Mouse (Mus musculus): ENCODE measurements around the gene Nasp. TPM values are rescaled to one million over a fixed set of nuclear protein-coding genes. Genes with fewer than 3 reads are reported as not detected.

Gene Nasp
- polyA plus RNA-seq (2015; fragmentation: Illumina TruSeq; extraction: RNeasy Lipid Tissue Mini Kit (QIAGEN cat#74804); ENCODE audit: insufficient read depth, low read depth, low replicate concordance): 8.2 TPM

DNA sequence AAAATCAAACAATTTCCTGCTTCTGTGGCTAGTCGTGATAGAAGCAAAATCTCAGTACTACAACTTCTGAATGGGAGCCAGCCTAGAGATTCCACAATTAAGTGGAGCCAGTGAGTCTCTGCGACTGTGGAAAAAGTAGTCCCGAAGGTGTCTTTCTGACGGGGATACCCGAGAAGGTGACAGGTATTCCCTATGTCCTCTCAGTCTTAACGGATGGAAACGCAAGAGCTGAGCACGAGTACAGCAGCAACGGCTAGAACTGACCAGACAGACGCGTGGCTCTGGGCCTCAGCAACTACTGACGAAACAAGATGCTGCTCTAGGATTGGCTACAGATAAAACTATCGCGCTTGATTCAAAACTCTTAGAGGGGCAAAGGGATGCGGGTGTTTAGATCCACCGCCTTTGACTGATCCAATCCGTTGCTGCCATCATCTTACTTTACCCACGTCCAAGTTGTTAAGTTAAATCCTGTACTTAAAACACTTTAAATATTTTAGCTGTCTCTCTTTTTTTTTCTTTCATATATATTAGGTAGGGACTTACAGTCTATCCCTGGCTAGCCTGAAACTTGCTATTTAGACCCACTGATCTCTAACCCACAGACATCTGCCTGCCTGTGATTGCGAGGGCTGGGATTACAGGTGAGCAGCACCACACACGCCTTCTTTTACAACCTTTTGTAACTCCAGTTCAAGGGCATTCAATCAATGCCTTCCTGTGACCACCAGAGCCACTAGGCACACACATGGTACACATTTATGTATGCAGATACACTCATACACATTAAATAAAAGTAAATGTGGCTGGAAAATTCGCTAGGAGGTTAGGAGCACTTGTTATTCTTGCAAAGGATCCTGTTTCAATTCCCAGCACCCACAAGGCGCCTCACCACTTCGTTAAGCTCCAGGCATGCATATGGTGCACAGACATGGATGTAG lies at the start of gene Nasp:
Nasp (minus strand) TSS at position 220 of the 941 bp plus-strand sequence.

DNA sequence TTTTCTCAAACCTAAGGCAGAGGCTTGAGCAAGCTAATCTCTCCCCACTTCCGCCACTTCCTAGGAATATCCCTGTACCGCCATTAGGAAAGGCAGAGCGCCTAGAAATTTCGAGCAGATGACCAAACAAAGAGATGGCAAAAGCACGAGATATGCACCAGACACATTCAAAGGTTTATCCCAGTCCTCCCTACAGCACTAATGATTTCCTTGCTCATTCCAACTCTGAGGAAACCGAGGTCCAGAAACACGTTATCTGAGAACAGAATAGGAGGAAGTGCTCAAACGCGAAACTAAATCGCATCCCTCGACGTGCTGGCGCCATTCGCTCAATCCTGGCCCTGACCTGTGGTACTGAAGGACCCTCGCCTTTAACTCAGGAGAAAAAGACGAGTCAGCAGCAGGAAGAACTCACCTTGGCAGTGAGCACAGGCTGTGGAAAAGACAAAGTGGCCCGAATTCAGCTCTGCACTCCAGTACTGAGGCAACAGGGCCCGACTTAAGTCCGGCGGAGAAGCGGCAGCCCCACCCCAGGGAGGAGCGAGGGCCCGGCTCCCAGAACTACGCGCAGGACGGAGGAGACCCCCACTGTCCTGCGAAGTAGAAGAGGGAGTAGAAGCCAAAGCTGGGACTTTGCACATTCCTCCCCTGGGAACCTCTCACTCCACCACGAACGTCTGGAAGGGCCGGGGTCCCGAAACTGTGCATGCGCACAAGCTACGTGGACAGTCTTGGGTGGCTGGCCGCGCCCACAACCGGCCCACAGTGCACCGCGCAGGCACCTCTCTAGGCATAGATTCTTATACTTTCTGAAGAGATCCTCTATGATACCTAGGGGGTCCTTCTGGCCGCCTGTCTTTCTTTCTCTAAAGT lies 23.4 kb upstream of the Nasp start, which contains the start of gene Akr1a1:
Akr1a1 (minus strand) TSS at position 757 of the 873 bp plus-strand sequence.

DNA sequence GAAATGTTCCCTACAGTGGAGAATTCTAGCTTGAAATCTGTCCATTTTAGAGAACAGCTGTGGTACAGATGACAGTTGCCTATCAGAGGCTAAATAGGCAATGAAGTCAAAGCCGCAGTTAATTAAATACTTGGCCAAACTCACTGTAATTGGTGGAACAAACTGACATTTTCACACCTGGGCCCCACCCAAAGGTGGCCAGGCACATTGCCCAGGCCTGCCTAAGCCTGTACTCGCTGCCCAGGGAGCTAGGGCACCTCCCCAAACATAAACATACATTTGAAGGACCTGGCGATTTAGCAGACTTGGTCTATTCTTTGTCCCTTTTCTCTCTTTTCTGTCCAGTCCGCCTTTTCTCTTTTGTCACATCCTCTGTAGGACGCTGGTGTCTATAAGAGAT lies 31.4 kb downstream of the Nasp start, which contains the start of gene Ccdc17:
Ccdc17 (plus strand) TSS at position 276 of the 400 bp plus-strand sequence.

GRCm38 (mm10) chr4:116557306-116558121 lies 70.2 kb downstream of the Nasp start, which contains the start of gene Gpbp1l1:
TSS of gene Gpbp1l1 (plus strand) at chr4:116557658.

GRCm38 (mm10) chr4:116555413-116556300 lies 72.1 kb downstream of the Nasp start, which contains the start of gene Tmem69:
TSS of gene Tmem69 (minus strand) at chr4:116555936.

Other genes with a start within 250 kb of the Nasp start
- 6.4 TPM for gene Mast2, start 163.8 kb downstream of the Nasp start, polyA plus RNA-seq (2015; fragmentation: Illumina TruSeq; extraction: RNeasy Lipid Tissue Mini Kit (QIAGEN cat#74804); ENCODE audit: insufficient read depth, low read depth, low replicate concordance)
- gene Ipp, start 120.4 kb downstream of the Nasp start, polyA plus RNA-seq (2015; fragmentation: Illumina TruSeq; extraction: RNeasy Lipid Tissue Mini Kit (QIAGEN cat#74804); ENCODE audit: insufficient read depth, low read depth, low replicate concordance): 1.9 TPM
- gene Tmem69, start 72.0 kb downstream of the Nasp start, polyA plus RNA-seq (2015; fragmentation: Illumina TruSeq; extraction: RNeasy Lipid Tissue Mini Kit (QIAGEN cat#74804); ENCODE audit: insufficient read depth, low read depth, low replicate concordance): 2.5 TPM
- 20.0 TPM for gene Gpbp1l1, start 70.3 kb downstream of the Nasp start, polyA plus RNA-seq (2015; fragmentation: Illumina TruSeq; extraction: RNeasy Lipid Tissue Mini Kit (QIAGEN cat#74804); ENCODE audit: insufficient read depth, low read depth, low replicate concordance)
- 8.6 TPM for gene Ccdc17, start 31.3 kb downstream of the Nasp start, polyA plus RNA-seq (2015; fragmentation: Illumina TruSeq; extraction: RNeasy Lipid Tissue Mini Kit (QIAGEN cat#74804); ENCODE audit: insufficient read depth, low read depth, low replicate concordance)
- gene Akr1a1, start 23.7 kb upstream of the Nasp start, polyA plus RNA-seq (2015; fragmentation: Illumina TruSeq; extraction: RNeasy Lipid Tissue Mini Kit (QIAGEN cat#74804); ENCODE audit: insufficient read depth, low read depth, low replicate concordance): 92.0 TPM
- 56.7 TPM for gene Prdx1, start 57.6 kb upstream of the Nasp start, polyA plus RNA-seq (2015; fragmentation: Illumina TruSeq; extraction: RNeasy Lipid Tissue Mini Kit (QIAGEN cat#74804); ENCODE audit: insufficient read depth, low read depth, low replicate concordance)
- 3.9 TPM for gene Mmachc, start 80.5 kb upstream of the Nasp start, polyA plus RNA-seq (2015; fragmentation: Illumina TruSeq; extraction: RNeasy Lipid Tissue Mini Kit (QIAGEN cat#74804); ENCODE audit: insufficient read depth, low read depth, low replicate concordance)
- 16.9 TPM for gene Ccdc163, start 80.6 kb upstream of the Nasp start, polyA plus RNA-seq (2015; fragmentation: Illumina TruSeq; extraction: RNeasy Lipid Tissue Mini Kit (QIAGEN cat#74804); ENCODE audit: insufficient read depth, low read depth, low replicate concordance)
- 1.3 TPM for gene Tesk2, start 93.0 kb upstream of the Nasp start, polyA plus RNA-seq (2015; fragmentation: Illumina TruSeq; extraction: RNeasy Lipid Tissue Mini Kit (QIAGEN cat#74804); ENCODE audit: insufficient read depth, low read depth, low replicate concordance)
- gene Toe1, start 179.7 kb upstream of the Nasp start, polyA plus RNA-seq (2015; fragmentation: Illumina TruSeq; extraction: RNeasy Lipid Tissue Mini Kit (QIAGEN cat#74804); ENCODE audit: insufficient read depth, low read depth, low replicate concordance): 2.9 TPM
- gene Mutyh, start 179.8 kb upstream of the Nasp start, polyA plus RNA-seq (2015; fragmentation: Illumina TruSeq; extraction: RNeasy Lipid Tissue Mini Kit (QIAGEN cat#74804); ENCODE audit: insufficient read depth, low read depth, low replicate concordance): 1.1 TPM
- not detected for gene Hpdl, start 193.8 kb upstream of the Nasp start, polyA plus RNA-seq (2015; fragmentation: Illumina TruSeq; extraction: RNeasy Lipid Tissue Mini Kit (QIAGEN cat#74804); ENCODE audit: insufficient read depth, low read depth, low replicate concordance)
- gene Zswim5, start 249.4 kb upstream of the Nasp start, polyA plus RNA-seq (2015; fragmentation: Illumina TruSeq; extraction: RNeasy Lipid Tissue Mini Kit (QIAGEN cat#74804); ENCODE audit: insufficient read depth, low read depth, low replicate concordance): 0.42 TPM

Measured in pancreas, adult 10 weeks (tissue).